Mouse (Mus musculus): ENCODE measurements at regions not wholly inside any gene's neighbourhood (a gene's known extent, or its start where the extent isn't known, plus 50 kb on each side); places are given as distances from the start of the nearest gene placed in this dataset.

GRCm38 (mm10) chr15:96521125-96521455 lies 60.4 kb upstream of the Scaf11 start:
- ATAC-seq (replicated peaks; ENCODE audit: poor library complexity), result no peak

DNA sequence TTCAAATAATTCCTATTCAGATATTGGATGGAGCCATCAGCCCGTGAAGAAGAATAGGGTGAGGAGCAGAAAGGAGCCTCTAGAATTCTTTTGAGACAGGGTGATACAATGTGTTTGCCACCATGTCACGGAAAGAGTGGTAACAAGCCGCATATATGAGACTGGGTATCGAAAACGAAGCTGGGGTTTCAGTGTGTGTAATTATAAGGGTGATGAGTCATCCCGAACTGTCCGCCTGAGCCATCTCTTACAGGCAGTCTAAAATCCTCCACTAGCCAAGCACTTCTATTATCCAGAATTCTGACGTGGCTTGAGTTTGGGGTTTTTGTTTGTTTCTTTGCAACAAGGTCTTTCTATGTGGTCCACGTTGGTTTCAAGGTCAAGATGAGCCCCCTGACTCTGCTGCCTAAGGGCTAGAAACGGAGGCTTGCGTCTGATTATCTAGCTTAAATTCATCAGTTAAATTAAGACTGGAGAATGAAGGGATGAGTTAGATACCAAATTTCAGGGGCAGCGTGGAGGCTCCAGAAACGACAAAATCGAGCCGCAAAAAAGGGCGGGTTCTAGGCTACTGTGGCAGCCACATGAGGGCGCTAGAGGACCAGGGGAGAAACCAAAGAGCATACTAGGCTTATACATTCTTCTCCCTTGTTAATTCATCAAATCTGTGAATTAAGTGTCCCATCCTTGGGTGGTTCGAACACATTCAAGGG lies 59.9 kb upstream of the Scaf11 start:
- peak; percentile 80 for ATAC-seq (replicated peaks; ENCODE audit: poor library complexity)

GRCm38 (mm10) chr15:96518156-96518555 lies 57.5 kb upstream of the Scaf11 start:
- no peak for ATAC-seq (replicated peaks; ENCODE audit: poor library complexity)

- peak; percentile 91 for ATAC-seq (replicated peaks; ENCODE audit: poor library complexity)
These were observed 55.0 kb upstream of the Scaf11 start for GRCm38 (mm10) chr15:96515620-96516019.

DNA sequence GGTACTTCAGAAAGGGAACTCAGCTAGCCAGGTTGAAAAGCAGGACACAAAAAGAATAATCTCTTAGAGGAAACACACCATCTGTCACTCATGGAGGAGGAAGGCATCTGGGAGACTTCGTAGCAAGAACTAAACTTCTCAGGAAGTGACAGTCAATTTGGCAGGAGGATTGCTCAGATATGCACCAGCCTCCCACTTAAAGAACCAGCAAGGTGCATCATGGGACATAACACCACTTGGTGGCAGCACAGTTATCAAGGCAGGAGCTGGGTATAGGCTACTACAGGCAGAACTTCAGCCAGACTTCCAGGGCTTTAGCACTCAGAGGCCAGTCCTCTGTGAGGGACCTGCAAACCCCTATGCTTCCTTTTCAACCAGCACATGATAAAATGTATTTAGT lies 52.0 kb upstream of the Scaf11 start:
- peak; percentile 59 for ATAC-seq (replicated peaks; ENCODE audit: poor library complexity)

Measured in megakaryocyte progenitor cell, adult 5-6 weeks (primary cell).